Mouse (Mus musculus) cerebellum, postnatal 14 days (tissue): ENCODE measurements at regions not wholly inside any gene's neighbourhood (a gene's known extent, or its start where the extent isn't known, plus 50 kb on each side); places are given as distances from the start of the nearest gene placed in this dataset.
A peak's percentile ranks its signal among the peaks of the same experiment; 100 is the strongest.

Experiments used
- DNase-seq, 2 experiments: peaks; one replicate each; pipeline ENCODE4 v3.0.0; 2021; ENCODE audit warnings: mixed read lengths in 2 of 2

- DNase-seq = no peak
Observed at GRCm38 (mm10) chr8:75353786-75354185, 52.6 kb downstream of the Gm10358 start.

- DNase-seq = no peak
Observed at GRCm38 (mm10) chr8:75350141-75350540, 56.2 kb downstream of the Gm10358 start.

GRCm38 (mm10) chr8:75348047-75348446, 58.3 kb downstream of the Gm10358 start:
- no peak for DNase-seq

- DNase-seq = no peak
Observed at GRCm38 (mm10) chr8:75320614-75321013, 85.8 kb downstream of the Gm10358 start.

- no peak for DNase-seq
Observed at GRCm38 (mm10) chr8:75318526-75318925, 87.9 kb downstream of the Gm10358 start.

- peak; percentile 61 to 77 for DNase-seq
Observed at GRCm38 (mm10) chr8:75315886-75316285, 90.5 kb downstream of the Gm10358 start.

GRCm38 (mm10) chr8:75309463-75309862, 95.7 kb downstream of the Rasd2 start:
- DNase-seq = no peak

- no peak for DNase-seq
Observed at GRCm38 (mm10) chr8:75291921-75292320, 78.2 kb downstream of the Rasd2 start.

- no peak for DNase-seq
Observed at GRCm38 (mm10) chr8:75289933-75290332, 76.2 kb downstream of the Rasd2 start.
